Mouse (Mus musculus) heart, postnatal 0 days (tissue): ENCODE data around the gene Pakap. TPM values are rescaled to one million over a fixed set of nuclear protein-coding genes. Genes with fewer than 3 reads are reported as not detected.

Experiments
- ATAC-seq: fragments of 200-750 bp; cut with Nextera tagmentation; 2 replicates; pipeline ENCODE4 v1.8.0; 2017; ENCODE audit warnings: low read depth, moderate number of reproducible peaks, moderate library complexity; ENCODE audit not compliant: insufficient read depth
- DNase-seq: peaks from one replicate; pipeline ENCODE4 v3.0.0-alpha.2; 2016; ENCODE audit warnings: low spot score
- H3K27ac ChIP-seq: fragments of 300-500 bp; sonication (generic); 2 replicates; pipeline ENCODE4 v1.5.1; 2014; ENCODE audit warnings: low read depth, mild to moderate bottlenecking
- H3K27me3 ChIP-seq: fragments of 300-500 bp; sonication (generic); 2 replicates; pipeline ENCODE4 v1.6.1; 2014; ENCODE audit warnings: low read length, mixed read lengths; ENCODE audit not compliant: control insufficient read depth, insufficient read depth
- H3K36me3 ChIP-seq: fragments of 300-500 bp; sonication (generic); replicated peaks from 2 replicates; pipeline ENCODE4 v1.6.1; 2014; ENCODE audit warnings: low read length, mixed read lengths; ENCODE audit not compliant: control insufficient read depth, insufficient read depth
- H3K4me1 ChIP-seq: fragments of 300-500 bp; sonication (generic); 2 replicates; pipeline ENCODE4 v1.6.1; 2014; ENCODE audit warnings: antibody characterized with exemption; ENCODE audit not compliant: control insufficient read depth, insufficient read depth
- H3K4me2 ChIP-seq: fragments of 300-500 bp; sonication (generic); 2 replicates; pipeline ENCODE4 v1.6.1; 2014; ENCODE audit warnings: low read depth, mild to moderate bottlenecking, low read length, moderate library complexity
- H3K4me3 ChIP-seq: fragments of 300-500 bp; sonication (generic); 2 replicates; pipeline ENCODE4 v1.5.1; 2014; ENCODE audit warnings: low read depth, low read length
- H3K9ac ChIP-seq: fragments of 300-500 bp; sonication (generic); replicated peaks from 2 replicates; pipeline ENCODE4 v1.6.1; 2014; ENCODE audit warnings: low read depth, low read length, mixed read lengths
- H3K9me3 ChIP-seq: fragments of 300-500 bp; sonication (generic); replicated peaks from 2 replicates; pipeline ENCODE4 v1.6.1; 2016; ENCODE audit warnings: low read length; ENCODE audit not compliant: control insufficient read depth
- CTCF ChIP-seq: IDR thresholded peaks from 2 replicates; pipeline ENCODE4 v1.5.1; 2016; ENCODE audit warnings: antibody characterized with exemption, control low read depth, low read depth
- EP300 ChIP-seq: IDR thresholded peaks from 2 replicates; pipeline ENCODE4 v1.6.1; 2016; ENCODE audit warnings: antibody characterized with exemption, low read depth
- WGBS: fragments of 180-500 bp; shearing (Covaris S2); extraction: QIAGEN DNeasy Blood & Tissue Kit; methylation state at CpG from one replicate; pipeline ENCODE4 v1.1.7; 2014; 5-methylcytosine and 5-hydroxymethylcytosine counted together
- polyA plus RNA-seq: library from polyadenylated mRNA; unstranded; fragments of >200 nt; fragmentation: Nextera tagmentation; extraction: Ambion mirVana; gene quantifications from 2 replicates; pipeline ENCODE4 v1.2.1, GENCODE M21; 2015
- total RNA-seq: library from RNA; depleted of rRNA; stranded (reverse); fragments of >200 nt; gene quantifications from 2 replicates; pipeline ENCODE4 v1.2.3, GENCODE M21; 2014; ENCODE audit warnings: low replicate concordance

The Pakap gene
- total and polyA plus RNA-seq, 2 experiments from 2014 or later = 21.1 to 43.7 TPM

DNA sequence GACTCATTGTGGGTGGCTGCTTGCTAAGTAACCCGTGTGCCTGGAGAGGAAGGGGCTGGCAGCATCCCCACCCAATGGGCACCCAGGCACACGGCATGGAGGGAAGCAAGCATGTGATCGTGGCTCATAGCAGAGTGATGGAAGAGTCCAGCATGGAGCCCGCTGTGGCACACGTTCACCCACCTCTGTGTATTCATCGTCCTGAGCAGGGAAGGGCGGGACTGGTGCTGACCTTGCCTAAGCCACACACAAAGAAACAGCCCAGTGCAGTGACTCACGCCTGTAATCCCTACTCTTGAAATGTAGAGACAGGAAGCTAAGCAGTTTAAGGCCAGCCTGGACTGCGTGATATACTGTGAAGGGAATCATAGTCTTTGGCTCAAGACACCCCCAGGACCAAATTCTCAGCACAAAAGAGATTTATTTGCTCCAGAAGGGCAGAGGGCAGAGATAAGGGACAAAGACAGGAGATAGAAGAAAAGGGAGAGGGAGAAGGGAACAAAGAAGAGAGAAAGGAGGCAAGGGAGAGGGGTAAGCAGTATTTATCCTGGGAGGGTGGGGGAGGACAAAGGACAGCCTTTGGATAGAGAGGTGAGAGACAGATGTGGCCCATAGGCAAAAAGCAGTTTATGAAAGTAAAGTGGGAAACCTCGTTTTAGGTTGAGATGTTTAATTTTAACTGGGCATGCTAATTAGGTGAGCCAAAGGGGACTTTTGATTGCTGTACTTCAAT lies 230.5 kb downstream of the Pakap start:
- H3K4me1 ChIP-seq = peaks cover 34% of the 10 kb centered on the region
- peak overlapping the region; percentile 28; the same call in 1 of the 2 replicates for H3K4me2 ChIP-seq
- 0 out of 2 replicates have a peak overlapping the region, but pooled peaks have one; percentile 7 for H3K9ac ChIP-seq

DNA sequence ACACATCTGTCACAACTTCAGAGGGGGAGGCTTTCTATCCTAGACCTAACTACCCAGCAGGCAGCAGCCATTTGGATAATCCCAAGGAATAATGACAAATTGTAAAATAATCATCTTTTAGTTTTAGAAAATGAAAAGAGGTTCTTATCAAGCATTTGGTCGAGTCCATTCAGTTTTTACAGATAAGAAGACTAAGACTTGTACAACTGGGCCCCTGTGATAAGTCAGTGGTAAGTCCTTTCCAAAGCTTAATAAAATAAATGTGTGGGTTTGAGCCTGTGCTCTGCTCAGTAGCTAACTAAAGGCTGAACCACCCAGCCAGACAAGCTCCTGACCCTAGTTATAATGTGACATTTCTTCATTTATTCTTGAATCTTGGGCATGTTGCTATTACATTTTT lies 231.3 kb downstream of the Pakap start:
- TF ChIP-seq CTCF (no peak), EP300 (no peak)
- peaks cover 29% of the 10 kb centered on the region for H3K4me1 ChIP-seq
- H3K36me3 ChIP-seq = peaks cover 5% of the 10 kb centered on the region
- H3K4me2 ChIP-seq = no peak overlapping the region
- 15% methylated on average over 1 of the region's 1 CpGs for WGBS
- H3K27ac ChIP-seq = peak overlapping the region; percentile 86
- no peak overlapping the region for H3K9ac ChIP-seq
- ATAC-seq = no peak
- no peak for DNase-seq
- H3K27me3 ChIP-seq = no peaks in the 10 kb centered on the region
- H3K9me3 ChIP-seq = no peaks in the 10 kb centered on the region
- no peak overlapping the region for H3K4me3 ChIP-seq

More for the DNA sequence above, 230.5 kb downstream of the Pakap start:
- WGBS = 15% methylated on average over 10 of the region's 10 CpGs
- Histone ChIP-seq H3K27ac (peak overlapping the region; percentile 86), H3K27me3 (no peaks in the 10 kb centered on the region), H3K4me3 (no peak overlapping the region), H3K36me3 (peaks cover 5% of the 10 kb centered on the region), H3K9me3 (no peaks in the 10 kb centered on the region)
- DNase-seq (peak; percentile 63), ATAC-seq (peak; percentile 82)
- TF ChIP-seq CTCF (no peak), EP300 (no peak; the same call in 1 of the 2 replicates)

DNA sequence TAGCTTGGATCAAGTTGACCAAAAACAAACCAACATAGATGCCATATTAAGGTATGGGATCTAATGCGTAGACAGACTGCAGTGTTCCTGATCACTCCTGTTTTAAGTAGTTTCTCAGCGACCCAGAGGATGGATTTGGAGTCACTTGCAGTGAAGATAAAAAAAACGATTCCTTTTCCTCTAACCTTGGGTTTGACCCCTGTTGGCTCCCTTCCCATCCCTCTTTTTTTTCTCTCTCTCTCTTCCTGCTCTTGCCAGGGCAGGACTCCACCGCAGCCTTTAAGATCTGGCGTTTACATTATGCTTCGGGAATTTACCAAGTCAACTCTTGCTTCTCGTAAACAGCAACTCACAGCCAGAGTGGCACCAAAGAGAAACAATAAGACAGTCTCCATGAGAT lies 233.3 kb downstream of the Pakap start:
- Histone ChIP-seq H3K9me3 (no peaks in the 10 kb centered on the region), H3K27ac (peak overlapping the region; percentile 15), H3K4me1 (peaks cover 36% of the 10 kb centered on the region), H3K36me3 (peaks cover 11% of the 10 kb centered on the region), H3K4me3 (no peak overlapping the region), H3K9ac (no peak overlapping the region), H3K4me2 (no peak overlapping the region), H3K27me3 (no peaks in the 10 kb centered on the region)
- TF ChIP-seq EP300 = no peak
- TF ChIP-seq CTCF = no peak
- ATAC-seq (no peak), DNase-seq (peak; percentile 27)
- 33% methylated on average over 7 of the region's 7 CpGs for WGBS

DNA sequence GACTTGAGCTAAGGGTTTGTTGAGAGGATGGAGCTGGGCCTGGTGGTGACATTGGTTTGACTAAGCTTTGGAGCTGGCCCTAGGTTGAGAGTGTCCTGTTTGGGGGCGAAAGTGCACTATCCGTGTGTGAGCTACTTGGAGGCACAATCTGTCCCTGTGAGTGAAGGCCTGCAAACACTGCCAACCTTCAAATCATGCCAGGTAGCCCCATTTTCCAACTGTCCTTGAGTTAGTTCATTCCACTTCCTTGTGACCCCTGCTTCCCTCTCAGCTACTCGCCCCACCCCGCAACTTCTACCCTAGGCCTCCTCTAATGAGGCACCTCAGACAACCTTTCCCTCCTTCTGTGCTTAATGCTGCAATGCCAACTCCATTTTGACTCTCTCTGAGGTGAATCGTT lies 234.0 kb downstream of the Pakap start:
- ATAC-seq = no peak

DNA sequence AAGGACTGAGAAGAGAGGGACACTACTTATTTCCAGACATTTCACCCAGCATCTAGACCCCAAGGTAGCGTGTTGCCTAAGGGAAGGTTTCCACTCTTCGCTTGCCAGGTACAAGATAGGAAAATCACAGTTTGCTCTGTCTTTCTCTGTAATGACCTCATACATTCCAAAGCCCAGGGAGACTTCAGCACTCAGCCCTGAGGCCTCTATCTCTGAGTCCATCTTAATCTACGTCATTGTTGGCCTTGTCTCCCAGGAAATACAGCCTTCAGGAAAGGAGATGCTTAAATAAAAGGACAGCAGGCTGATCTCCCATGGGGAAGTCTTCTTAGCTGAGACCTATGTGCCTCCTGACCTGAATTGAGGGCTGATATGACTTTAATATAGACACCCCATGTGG lies 234.4 kb downstream of the Pakap start:
- TF ChIP-seq EP300 (no peak), CTCF (no peak)
- H3K27ac ChIP-seq = no peak overlapping the region; the same call in 1 of the 2 replicates
- ATAC-seq (no peak), DNase-seq (no peak)
- 57% methylated on average over 3 of the region's 3 CpGs for WGBS
- peaks cover 35% of the 10 kb centered on the region for H3K4me1 ChIP-seq
- H3K9ac ChIP-seq = no peak overlapping the region
- H3K27me3 ChIP-seq = no peaks in the 10 kb centered on the region
- H3K9me3 ChIP-seq = no peaks in the 10 kb centered on the region
- peaks cover 12% of the 10 kb centered on the region for H3K36me3 ChIP-seq
- H3K4me2 ChIP-seq = no peak overlapping the region
- H3K4me3 ChIP-seq = no peak overlapping the region

More for the DNA sequence above, 234.0 kb downstream of the Pakap start:
- H3K9me3 ChIP-seq = no peaks in the 10 kb centered on the region
- TF ChIP-seq CTCF = no peak
- TF ChIP-seq EP300 = no peak
- H3K27ac ChIP-seq = peak overlapping the region; percentile 23
- no peak for DNase-seq
- H3K27me3 ChIP-seq = no peaks in the 10 kb centered on the region
- H3K4me3 ChIP-seq = no peak overlapping the region
- H3K9ac ChIP-seq = no peak overlapping the region
- no peak overlapping the region for H3K4me2 ChIP-seq
- H3K36me3 ChIP-seq = peaks cover 11% of the 10 kb centered on the region
- H3K4me1 ChIP-seq = peaks cover 36% of the 10 kb centered on the region
- WGBS = 89% methylated on average over 5 of the region's 5 CpGs

DNA sequence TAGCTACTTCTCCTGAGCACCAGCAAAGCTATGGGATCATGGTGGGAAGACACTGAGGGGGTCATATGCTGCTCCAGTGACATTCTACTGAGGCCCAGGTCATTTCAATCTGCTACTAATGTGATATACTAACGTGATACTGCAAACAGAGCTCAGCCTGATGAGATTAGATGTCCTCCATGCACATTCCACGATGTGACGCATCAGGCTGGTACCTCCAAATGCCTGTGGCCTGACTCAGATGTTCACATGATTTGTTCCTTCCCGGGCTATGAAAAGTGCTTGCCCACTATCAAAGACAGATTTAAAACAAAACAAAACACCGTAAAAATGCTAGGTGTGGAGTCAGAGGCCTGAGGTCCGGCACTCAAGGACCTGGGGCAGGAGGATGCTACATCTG lies 236.9 kb downstream of the Pakap start:
- Histone ChIP-seq H3K36me3 (peaks cover 22% of the 10 kb centered on the region), H3K27ac (peak overlapping the region; percentile 41), H3K27me3 (no peaks in the 10 kb centered on the region), H3K4me3 (no peak overlapping the region), H3K9me3 (no peaks in the 10 kb centered on the region), H3K9ac (no peak overlapping the region), H3K4me2 (no peak overlapping the region), H3K4me1 (peaks cover 22% of the 10 kb centered on the region)
- TF ChIP-seq EP300 (no peak), CTCF (no peak)
- 21% methylated on average over 6 of the region's 6 CpGs for WGBS
- DNase-seq = no peak
- no peak for ATAC-seq
